Mouse (Mus musculus) urinary bladder, postnatal 25 days (tissue): Measurements from ENCODE around the gene Rufy2.
A peak's percentile ranks its signal among the peaks of the same experiment; 100 is the strongest.

Source experiments
- DNase-seq: peaks from one replicate; pipeline ENCODE4 v3.0.0; 2022; ENCODE audit warnings: low spot score

Rufy2 gene

DNA sequence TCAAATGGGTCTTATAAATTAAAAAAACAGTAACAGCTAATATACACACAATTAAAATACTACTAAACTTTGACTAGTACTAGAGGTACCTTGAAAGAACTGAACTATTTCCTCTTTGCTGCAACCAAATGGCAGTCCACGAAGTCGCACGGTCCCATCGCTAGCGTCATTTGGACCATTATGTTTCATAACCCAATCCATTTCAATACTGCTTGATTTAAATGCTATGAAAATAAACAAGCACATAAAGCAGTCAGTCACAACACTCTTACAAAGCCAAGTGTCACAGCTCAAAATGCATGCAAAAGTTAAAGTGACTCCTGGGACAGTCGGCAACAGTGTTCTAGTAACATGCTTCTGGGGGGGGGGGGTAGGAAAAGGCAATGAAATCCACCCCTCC, 39.3 kb downstream of the Rufy2 start:
- no peak for DNase-seq

DNA sequence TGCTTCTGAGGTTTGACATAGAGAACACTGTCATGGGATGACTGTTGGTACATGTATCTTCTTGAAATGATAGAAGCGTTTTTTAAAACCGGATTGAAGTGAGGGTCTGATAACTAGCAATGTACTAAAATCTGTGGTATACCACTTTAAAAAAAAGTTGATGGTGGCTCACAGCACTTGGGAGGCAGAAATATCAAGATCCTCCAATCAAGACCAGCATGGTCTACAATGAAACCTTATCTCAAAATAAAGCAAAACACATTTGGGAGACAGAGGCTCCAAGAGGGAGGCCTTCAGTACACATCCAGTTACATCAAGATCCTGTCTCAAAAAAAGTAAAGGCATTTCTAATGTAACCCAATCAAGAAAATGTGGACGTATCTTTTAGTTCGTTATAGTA, 41.7 kb downstream of the Rufy2 start:
- DNase-seq: no peak

DNA sequence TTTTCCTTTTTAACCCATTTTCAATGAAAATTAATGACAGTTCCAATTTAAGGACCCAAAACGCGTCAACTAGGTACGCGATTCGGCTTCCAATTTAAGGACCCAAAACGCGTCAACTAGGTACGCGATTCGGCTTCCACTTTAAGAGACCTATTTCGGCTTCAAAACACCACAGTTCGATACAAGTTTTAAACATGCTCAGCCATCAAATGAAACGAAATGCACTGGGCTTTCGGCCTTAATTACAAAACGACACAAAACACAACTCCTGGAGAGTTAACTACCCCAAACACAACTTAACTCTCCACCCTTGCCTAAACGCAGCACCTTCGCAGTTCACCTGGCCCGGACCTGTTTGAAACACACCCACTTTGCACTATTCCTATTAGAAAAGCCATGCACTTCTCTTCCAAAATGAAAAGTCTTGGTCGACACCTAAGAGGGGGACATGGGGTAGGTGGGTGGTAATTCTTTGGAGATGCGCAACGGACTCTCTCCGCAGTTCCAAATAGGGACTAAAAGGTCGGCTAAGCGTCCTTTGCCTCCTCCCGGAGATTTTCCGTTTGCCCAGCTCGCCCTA, 42.6 kb downstream of the Rufy2 start:
- DNase-seq: peak; percentile 6

DNA sequence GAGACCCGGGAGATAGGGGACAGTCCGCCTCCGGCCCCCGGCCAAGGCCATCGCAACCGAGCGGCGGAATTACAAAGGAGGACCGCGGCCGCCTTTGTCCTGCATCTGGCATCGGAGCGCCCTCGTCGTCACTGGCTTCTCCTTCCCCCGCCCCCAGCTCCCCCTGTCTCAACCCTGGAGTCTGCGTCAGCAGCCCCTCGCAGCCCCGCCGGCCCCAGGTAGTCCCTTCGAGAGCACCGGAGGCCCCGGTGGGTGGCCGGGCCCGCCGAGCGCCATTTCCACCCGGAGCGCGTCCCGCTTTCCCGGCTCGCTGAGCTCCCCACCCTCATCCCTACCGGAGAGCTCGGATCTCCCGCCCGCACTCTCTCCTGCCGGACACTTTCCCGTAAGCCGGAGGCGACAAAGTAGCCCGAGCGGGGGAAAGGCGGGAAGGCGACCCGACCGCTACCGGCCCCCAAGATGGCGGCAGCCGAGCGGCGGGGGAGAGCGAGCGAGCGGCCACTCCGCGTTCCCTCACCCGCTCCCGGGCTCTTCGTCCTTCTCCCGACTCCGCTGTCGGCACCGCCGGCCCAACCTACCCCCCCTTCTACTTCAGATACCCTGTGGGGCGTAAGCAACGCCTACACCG, 43.2 kb downstream of the Rufy2 start:
- peak; percentile 62 for DNase-seq

- peak; percentile 99 for DNase-seq
These were observed 43.9 kb downstream of the Rufy2 start, which contains the start of the genes Hnrnph3 and Pbld2 for GRCm38 (mm10) chr10:63023749-63024579. Gene Hnrnph3, minus strand, starts transcription at chr10:63024217. Gene Pbld2, plus strand, starts transcription at chr10:63024315.

DNA sequence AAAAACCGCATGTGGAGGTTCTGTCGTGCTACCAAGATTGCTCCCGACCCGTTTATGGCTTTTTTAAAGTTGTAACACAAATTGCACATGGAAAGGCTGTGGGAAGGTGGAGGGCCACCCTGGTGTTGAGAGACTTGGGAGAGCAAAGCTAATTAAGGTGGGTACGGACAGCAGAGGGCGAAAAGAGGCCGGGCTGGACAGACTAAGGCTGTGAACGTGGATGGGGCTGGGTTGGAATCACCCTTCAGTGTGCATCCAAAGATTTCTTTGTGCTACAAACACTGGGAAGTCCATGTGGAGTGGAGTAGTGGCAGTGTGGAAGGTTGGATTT, 44.5 kb downstream of the Rufy2 start:
- DNase-seq: peak; percentile 57

DNA sequence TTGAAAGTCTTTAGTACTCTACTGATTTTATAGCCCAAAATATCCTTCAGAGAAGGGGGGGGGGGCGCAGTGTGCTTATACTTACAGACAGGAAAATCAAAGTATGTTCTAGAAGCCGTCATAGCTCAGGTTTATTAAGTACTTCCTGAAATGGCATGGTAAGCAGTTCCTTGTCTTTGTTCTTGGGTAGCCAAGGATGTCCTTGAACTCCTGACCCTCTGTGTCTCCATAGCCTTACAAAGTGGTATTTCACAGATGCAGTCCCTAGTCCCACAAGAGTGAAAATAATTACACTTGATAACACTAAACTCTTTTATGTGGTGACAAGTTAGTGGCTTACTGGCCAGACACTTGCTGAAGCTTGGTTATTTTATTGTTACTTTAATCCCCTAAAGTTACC, 45.0 kb downstream of the Rufy2 start:
- DNase-seq: no peak

DNA sequence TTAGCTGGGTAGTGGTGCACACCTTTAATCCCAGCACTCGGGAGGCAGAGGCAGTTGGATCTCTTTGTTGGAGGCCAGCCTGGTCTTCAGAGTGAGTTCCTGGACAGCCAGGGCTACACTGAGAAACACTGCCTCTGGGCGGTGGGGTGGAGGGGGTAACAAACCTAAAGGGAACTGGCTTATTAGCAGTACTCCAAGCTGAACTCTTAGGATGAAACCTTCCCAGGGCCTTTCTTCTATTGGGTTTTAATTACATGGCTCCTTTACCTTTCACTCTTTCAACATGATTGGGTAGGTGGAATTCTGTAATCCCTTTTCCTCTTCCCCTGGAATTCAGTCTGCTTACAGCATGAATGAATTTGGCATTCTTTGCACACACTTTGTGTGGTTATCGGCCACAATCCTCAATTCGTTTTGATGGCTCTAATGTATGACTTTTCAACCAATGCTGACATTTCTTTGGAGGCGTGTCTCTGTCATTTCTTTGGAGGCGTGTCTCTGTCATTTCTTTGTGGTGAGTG, 45.5 kb downstream of the Rufy2 start:
- no peak for DNase-seq

GRCm38 (mm10) chr10:63026156-63026794, 46.3 kb downstream of the Rufy2 start:
- DNase-seq: no peak

DNA sequence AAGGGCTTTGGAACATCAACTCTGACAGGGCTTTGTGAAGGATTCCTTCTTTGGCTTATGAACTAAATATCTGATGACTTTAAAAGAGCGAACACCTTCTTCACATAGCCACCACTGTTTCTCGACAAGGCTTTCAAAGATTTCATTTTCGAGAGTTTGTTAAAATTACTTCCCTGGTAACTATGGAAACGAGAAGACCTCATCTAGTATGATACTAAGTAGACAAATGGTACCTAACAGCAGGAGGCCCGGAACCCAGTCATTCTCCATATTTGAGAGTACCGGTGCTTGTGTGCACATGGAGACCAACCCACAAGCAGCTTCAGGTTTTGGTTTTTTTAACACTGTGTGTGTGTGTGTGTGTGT, 46.8 kb downstream of the Rufy2 start:
- no peak for DNase-seq

GRCm38 (mm10) chr10:63027376-63028161, 47.5 kb downstream of the Rufy2 start:
- no peak for DNase-seq

GRCm38 (mm10) chr10:63028396-63028795, 48.4 kb downstream of the Rufy2 start:
- no peak for DNase-seq

DNA sequence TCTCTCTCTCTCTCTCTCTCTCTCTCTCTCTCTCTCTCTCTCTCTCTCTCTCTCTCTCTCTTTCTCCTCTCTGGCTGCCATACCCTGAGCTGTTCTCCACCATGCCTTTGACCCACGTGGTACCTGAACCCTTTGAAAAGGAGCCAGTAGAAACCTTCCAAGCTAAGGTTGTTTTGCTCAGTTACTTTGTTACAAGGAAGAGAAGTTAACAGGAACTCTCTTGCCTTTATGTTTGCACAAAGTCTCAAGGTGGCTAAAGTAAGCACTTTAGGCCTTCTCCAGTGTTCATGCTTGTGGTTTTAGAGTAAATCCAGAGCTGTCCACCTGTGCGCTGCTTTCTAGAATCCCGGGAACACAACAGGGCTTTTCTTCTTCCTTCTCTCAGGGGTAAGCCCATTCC, 52.2 kb downstream of the Rufy2 start:
- no peak for DNase-seq

- DNase-seq: no peak
These were observed 52.9 kb downstream of the Rufy2 start for GRCm38 (mm10) chr10:63032956-63033355.

GRCm38 (mm10) chr10:63038571-63039320, 58.7 kb downstream of the Rufy2 start:
- DNase-seq: no peak

- DNase-seq: no peak
These were observed 60.0 kb downstream of the Rufy2 start for GRCm38 (mm10) chr10:63039867-63040628.

DNA sequence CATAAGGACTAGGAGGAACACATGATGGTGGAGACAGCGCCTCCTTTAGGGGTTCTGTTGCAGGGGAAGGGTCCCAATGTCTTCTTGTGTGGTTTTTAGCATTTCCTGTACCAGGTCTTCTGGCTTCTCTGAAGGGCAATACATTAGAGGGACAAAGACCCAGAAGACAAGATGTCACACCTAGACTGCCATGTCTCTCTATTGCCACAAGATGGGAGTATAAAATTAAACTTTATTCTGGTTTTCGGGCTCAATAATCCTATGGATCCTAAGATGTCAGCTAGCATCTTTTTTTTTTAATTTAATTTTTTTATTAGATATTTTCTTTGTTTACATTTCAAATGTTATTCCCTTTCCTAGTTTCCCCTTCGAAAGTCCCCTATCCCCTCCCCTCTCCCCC, 63.1 kb downstream of the Rufy2 start:
- no peak for DNase-seq

GRCm38 (mm10) chr10:63047751-63048150, 67.7 kb downstream of the Rufy2 start:
- DNase-seq: no peak

GRCm38 (mm10) chr10:63049106-63049505, 69.1 kb downstream of the Rufy2 start:
- no peak for DNase-seq

- no peak for DNase-seq
These were observed 71.2 kb downstream of the Rufy2 start for GRCm38 (mm10) chr10:63051267-63051666.
